Mouse (Mus musculus) kidney, adult 2 months (tissue): Measurements from ENCODE around the gene Clk2. TPM values are rescaled to one million over a fixed set of nuclear protein-coding genes. Genes with fewer than 3 reads are reported as not detected.
A peak's percentile ranks its signal among the peaks of the same experiment; 100 is the strongest.
"Not testable (repeated sequence)": the region's sequence is repeated elsewhere in the genome, so short reads cannot be mapped to it uniquely, and the experiment has no call there.

Experiments
- DNase-seq: peaks from one replicate; pipeline ENCODE4 v3.0.0; 2021
- H3K27ac ChIP-seq: fragments of 200-500 bp; 2 replicates; pipeline ENCODE4 v1.5.1; 2012; ENCODE audit warnings: low read depth, low read length, control low read depth, inconsistent platforms; ENCODE audit not compliant: insufficient read depth
- H3K27me3 ChIP-seq: fragments of 200-500 bp; replicated peaks from 2 replicates; pipeline ENCODE4 v1.6.1; 2012; ENCODE audit warnings: mild to moderate bottlenecking, moderate library complexity, low read length, inconsistent platforms; ENCODE audit not compliant: control insufficient read depth, insufficient read depth
- H3K36me3 ChIP-seq: fragments of 200-500 bp; 2 replicates; pipeline ENCODE4 v1.6.1; 2012; ENCODE audit warnings: mild to moderate bottlenecking, moderate library complexity, low read length, inconsistent platforms; ENCODE audit not compliant: control insufficient read depth, insufficient read depth
- H3K4me1 ChIP-seq: fragments of 200-500 bp; 2 replicates; pipeline ENCODE4 v1.6.1; 2011; ENCODE audit warnings: low read length; ENCODE audit not compliant: control insufficient read depth, insufficient read depth
- H3K4me3 ChIP-seq: fragments of 200-500 bp; 2 replicates; pipeline ENCODE4 v1.5.1; 2011; ENCODE audit warnings: mild to moderate bottlenecking, low read depth, low read length, control low read depth; ENCODE audit not compliant: insufficient read depth
- CTCF ChIP-seq: fragments of 200-500 bp; conservative IDR thresholded peaks from 2 replicates; pipeline ENCODE4 v1.5.1; 2011; ENCODE audit warnings: low read depth, mild to moderate bottlenecking, control low read depth, low read length, moderate library complexity, mixed read lengths; ENCODE audit not compliant: insufficient read depth, insufficient read length
- POLR2A ChIP-seq: fragments of 200-500 bp; IDR thresholded peaks from one replicate; pipeline ENCODE4 v1.6.1; 2011; ENCODE audit warnings: low read depth, low read length, control low read depth
- WGBS: fragments of 180-500 bp; shearing (Covaris S2); methylation state at CpG from one replicate; pipeline ENCODE4 v1.1.7; 2018; 5-methylcytosine and 5-hydroxymethylcytosine counted together
- polyA plus RNA-seq: library from polyadenylated mRNA; depleted of rRNA; stranded (reverse); fragments of >200 nt; gene quantifications from 2 replicates; pipeline ENCODE4 v1.2.3, GENCODE M21; 2012

Gene Clk2
- polyA plus RNA-seq, 1 experiment: 37.8 TPM

DNA sequence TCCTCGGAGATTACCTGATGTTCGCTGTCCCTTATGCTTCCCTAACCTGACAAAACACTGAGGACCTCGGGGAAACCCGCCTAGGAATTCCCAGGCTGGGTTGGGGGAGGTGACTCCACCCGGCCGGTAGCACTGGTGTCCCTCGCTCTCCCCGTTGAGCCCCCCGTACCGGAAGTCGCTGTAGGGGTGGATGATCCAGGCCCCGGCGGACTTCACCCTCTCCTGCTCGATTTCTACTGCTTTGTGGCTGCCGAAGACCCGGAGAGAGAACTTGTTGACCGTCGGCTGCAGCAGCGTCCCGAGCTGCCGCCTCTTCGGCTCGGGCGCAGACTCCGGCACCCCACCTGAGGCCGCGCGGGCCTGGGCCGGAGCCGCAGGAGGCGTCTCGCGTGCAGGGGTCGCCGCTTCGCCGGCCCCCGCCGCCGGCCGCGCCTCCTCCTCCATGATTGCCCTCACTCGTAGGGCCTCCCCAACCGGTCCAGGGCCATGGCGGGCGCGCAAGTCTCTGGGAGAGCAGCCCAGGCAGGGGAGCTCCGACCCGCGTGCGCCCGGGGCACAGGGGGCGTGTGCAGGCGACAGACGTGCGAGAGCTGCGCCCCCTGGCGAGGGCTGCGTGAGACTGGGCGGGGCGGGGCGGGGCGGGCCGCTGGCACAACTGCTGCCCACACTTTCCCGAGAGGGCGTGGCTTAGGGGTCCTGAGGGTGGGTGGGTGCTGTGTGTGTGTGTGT is 4.8 kb upstream of the Clk2 start, which contains the start of gene Hcn3:
Gene Hcn3, minus strand, starts transcription at position 581 of the 729 bp plus-strand sequence.
- Histone ChIP-seq H3K4me3 (peak within 1 kb of the TSS; percentile 59), H3K4me1 (no peaks in the 10 kb centered on the region; the same call in 1 of the 2 replicates), H3K36me3 (no peaks in the 10 kb centered on the region), H3K27me3 (no peaks in the 10 kb centered on the region), H3K27ac (no peak within 1 kb of the TSS)
- peak; percentile 46 for DNase-seq
- TF ChIP-seq POLR2A (no peak), CTCF (peak; percentile 44)
- WGBS: under 1% methylated on average over 65 of the region's 66 CpGs

- not testable (repeated sequence) for H3K4me1 ChIP-seq, DNase-seq, H3K27me3 ChIP-seq, H3K27ac ChIP-seq, H3K36me3 ChIP-seq, H3K4me3 ChIP-seq
These were observed 3.4 kb upstream of the Clk2 start for GRCm38 (mm10) chr3:89161207-89161606.

GRCm38 (mm10) chr3:89161786-89162185 is 2.8 kb upstream of the Clk2 start:
- TF ChIP-seq POLR2A: no peak
- no peak for TF ChIP-seq CTCF
- 78% methylated on average over 4 of the region's 4 CpGs for WGBS

DNA sequence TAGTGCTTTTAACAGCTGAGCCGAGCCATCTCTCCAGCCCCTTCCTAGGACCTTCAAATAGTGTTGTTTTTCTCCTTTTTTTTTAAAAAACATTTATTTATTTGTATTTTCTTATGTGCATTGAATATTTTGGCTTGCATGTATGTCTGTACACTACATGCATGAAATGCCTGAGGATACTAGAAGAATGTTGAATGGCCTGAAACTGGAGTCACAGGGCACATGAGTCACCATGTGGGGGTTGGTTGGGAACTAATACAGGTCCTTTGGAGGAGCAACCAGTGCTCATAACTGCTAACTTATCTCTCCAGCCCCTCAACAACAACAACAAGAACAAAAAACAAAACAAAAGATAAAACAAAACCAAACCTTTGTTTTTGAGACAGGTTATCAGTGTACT is 1.5 kb upstream of the Clk2 start:
- Histone ChIP-seq H3K27me3 (no peaks in the 10 kb centered on the region), H3K4me3 (no peak overlapping the region), H3K36me3 (no peaks in the 10 kb centered on the region), H3K27ac (no peak overlapping the region), H3K4me1 (peaks cover 8% of the 10 kb centered on the region; the same call in 1 of the 2 replicates)
- WGBS: 86% methylated on average over 1 of the region's 1 CpGs
- no peak for DNase-seq
- TF ChIP-seq CTCF (no peak), POLR2A (no peak)

More at GRCm38 (mm10) chr3:89161786-89162185, 2.8 kb upstream of the Clk2 start:
- Histone ChIP-seq H3K4me1 (peaks cover 8% of the 10 kb centered on the region; the same call in 1 of the 2 replicates), H3K36me3 (no peaks in the 10 kb centered on the region), H3K27ac (no peak overlapping the region), H3K4me3 (no peak overlapping the region), H3K27me3 (no peaks in the 10 kb centered on the region)
- DNase-seq: no peak

DNA sequence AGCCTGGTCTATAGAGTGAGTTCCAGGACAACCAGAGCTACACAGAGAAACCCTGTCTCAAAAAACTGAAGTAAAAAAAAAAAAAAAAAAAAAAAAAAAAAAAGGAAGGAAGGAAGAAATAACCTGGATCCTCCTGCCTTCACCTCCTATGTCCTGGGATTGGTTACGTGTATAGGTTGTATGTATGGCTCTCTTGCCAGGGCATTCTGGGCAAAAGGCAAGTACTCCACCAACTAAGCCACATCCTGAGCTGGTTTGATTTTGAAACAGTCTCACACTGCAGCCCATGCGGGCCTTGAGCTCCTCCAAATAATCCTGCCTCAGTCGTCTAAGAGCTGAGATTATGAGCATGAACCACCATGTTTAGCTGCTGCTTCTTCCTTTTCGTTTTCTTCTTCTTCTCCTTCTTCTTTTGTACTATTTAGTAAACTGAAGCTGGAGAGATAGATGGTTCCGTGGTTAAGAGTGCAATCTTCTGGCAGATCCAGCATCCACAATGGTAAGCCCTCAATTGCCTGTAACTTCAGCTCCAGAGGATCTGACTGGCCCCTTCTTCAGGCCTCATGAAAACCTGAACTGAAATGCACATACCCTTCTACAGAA is 851 bp upstream of the Clk2 start:
- Histone ChIP-seq H3K4me1 (peaks cover 8% of the 10 kb centered on the region; the same call in 1 of the 2 replicates), H3K4me3 (no peak overlapping the region), H3K27me3 (no peaks in the 10 kb centered on the region), H3K27ac (no peak overlapping the region), H3K36me3 (peaks cover 4% of the 10 kb centered on the region)
- no peak for TF ChIP-seq CTCF
- no peak for TF ChIP-seq POLR2A
- no peak for DNase-seq
- WGBS: 72% methylated on average over 5 of the region's 5 CpGs

- no peak for TF ChIP-seq POLR2A
- no peak for TF ChIP-seq CTCF
- DNase-seq: no peak
- Histone ChIP-seq H3K36me3 (peaks cover 13% of the 10 kb centered on the region), H3K27me3 (no peaks in the 10 kb centered on the region), H3K4me3 (peak overlapping the region; percentile 79), H3K27ac (peak overlapping the region; percentile 59), H3K4me1 (peaks cover 8% of the 10 kb centered on the region; the same call in 1 of the 2 replicates)
- WGBS: 9% methylated on average over 12 of the region's 12 CpGs
These were observed 774 bp downstream of the Clk2 start for GRCm38 (mm10) chr3:89165268-89165870.

- peaks cover 8% of the 10 kb centered on the region; the same call in 1 of the 2 replicates for H3K4me1 ChIP-seq
- no peaks in the 10 kb centered on the region for H3K27me3 ChIP-seq
- TF ChIP-seq POLR2A (no peak), CTCF (no peak)
- H3K27ac ChIP-seq: no peak overlapping the region
- H3K36me3 ChIP-seq: peaks cover 13% of the 10 kb centered on the region
- WGBS: 85% methylated on average over 19 of the region's 19 CpGs
- no peak overlapping the region for H3K4me3 ChIP-seq
- no peak for DNase-seq
These were observed 2.4 kb downstream of the Clk2 start for GRCm38 (mm10) chr3:89166945-89167344.
